Mouse (Mus musculus) embryonic stem cell, embryonic (primary cell): Measurements from ENCODE around the gene Gm11214.

Source experiments
- CTCF ChIA-PET, 4 experiments: fragments of 300-600 bp in 2 of 4; fragments of 350-600 bp in 2 of 4; sonication (Branson Sonifier 250); formaldehyde crosslinking; loops; one replicate each; lab custom pipeline; 2022; ENCODE audit warnings: inconsistent platforms in 2 of 4; lab: Charles Lee
- POLR2A ChIA-PET, 4 experiments: fragments of 300-600 bp in 2 of 4; fragments of 350-600 bp in 2 of 4; sonication (Branson Sonifier 250); formaldehyde crosslinking; loops; one replicate each; lab custom pipeline; 2022; ENCODE audit warnings: antibody characterized with exemption in 4 of 4, inconsistent platforms in 1 of 4; lab: Charles Lee

The Gm11214 gene

GRCm38 (mm10) chr4:63663279-63663678 lies at the start of gene Gm11214:
TSS of gene Gm11214 (minus strand) at chr4:63663379.
- ChIA-PET CTCF (no interaction called here), POLR2A (no interaction called here)

- ChIA-PET POLR2A (no interaction called here), CTCF (no interaction called here)
These were observed 48.7 kb upstream of the Gm11214 start for GRCm38 (mm10) chr4:63711886-63712285.

- CTCF ChIA-PET, result no interaction called here
- POLR2A ChIA-PET, result interaction anchor here in 1 of 4 experiments (0.6 to 0.7 kb wide), 2 partner anchors 81 to 90 kb away, joined by 4 to 5 read pairs; no protein-coding TSS in a partner anchor
These were observed 47.4 kb upstream of the Gm11214 start for GRCm38 (mm10) chr4:63710431-63711220.

- ChIA-PET POLR2A (interaction anchor here in 1 of 4 experiments (0.6 kb wide), 1 partner anchor 45 kb away, joined by 5 read pairs; no protein-coding TSS in a partner anchor), CTCF (no interaction called here)
These were observed 43.2 kb upstream of the Gm11214 start for GRCm38 (mm10) chr4:63706279-63706971.

- CTCF ChIA-PET, result interaction anchor here in 1 of 4 experiments (1.3 kb wide), 1 partner anchor 17 kb away, joined by 3 read pairs; no protein-coding TSS in a partner anchor
- POLR2A ChIA-PET, result interaction anchor here in 1 of 4 experiments (1.0 kb wide), 2 partner anchors 33 to 35 kb away, joined by 3 read pairs; no protein-coding TSS in a partner anchor
These were observed 41.1 kb upstream of the Gm11214 start for GRCm38 (mm10) chr4:63704232-63704631.

GRCm38 (mm10) chr4:63703686-63704085 lies 40.5 kb upstream of the Gm11214 start:
- ChIA-PET CTCF (interaction anchor here in 1 of 4 experiments (1.3 kb wide), 1 partner anchor 16 kb away, joined by 3 read pairs; no protein-coding TSS in a partner anchor), POLR2A (interaction anchor here in 1 of 4 experiments (1.0 kb wide), 2 partner anchors 33 to 35 kb away, joined by 3 read pairs; no protein-coding TSS in a partner anchor)

- ChIA-PET CTCF (interaction anchor here in 2 of 4 experiments (0.6 kb wide), 2 partner anchors 144 to 606 kb away, joined by 3 read pairs; no protein-coding TSS in a partner anchor), POLR2A (no interaction called here)
These were observed 39.0 kb upstream of the Gm11214 start for GRCm38 (mm10) chr4:63702006-63702704.

- ChIA-PET POLR2A (no interaction called here), CTCF (no interaction called here)
These were observed 36.6 kb upstream of the Gm11214 start for GRCm38 (mm10) chr4:63699749-63700148.

GRCm38 (mm10) chr4:63696921-63697320 lies 33.7 kb upstream of the Gm11214 start:
- ChIA-PET POLR2A (no interaction called here), CTCF (no interaction called here)

GRCm38 (mm10) chr4:63692351-63692750 lies 29.2 kb upstream of the Gm11214 start:
- CTCF ChIA-PET, result interaction anchor here in 1 of 4 experiments (0.6 kb wide), 2 partner anchors 9 to 62 kb away, joined by 4 read pairs; no protein-coding TSS in a partner anchor
- POLR2A ChIA-PET, result interaction anchor here in 1 of 4 experiments (0.7 kb wide), 1 partner anchor 25 kb away, joined by 7 read pairs; no protein-coding TSS in a partner anchor

GRCm38 (mm10) chr4:63687429-63687828 lies 24.2 kb upstream of the Gm11214 start:
- ChIA-PET CTCF (interaction anchor here in 2 of 4 experiments (0.6 to 1.3 kb wide), 3 partner anchors 16 to 319 kb away, joined by 3 to 5 read pairs (median 3); no protein-coding TSS in a partner anchor), POLR2A (no interaction called here)

GRCm38 (mm10) chr4:63686157-63686556 lies 23.0 kb upstream of the Gm11214 start:
- ChIA-PET CTCF (interaction anchor here in 2 of 4 experiments (0.7 to 1.3 kb wide), 6 partner anchors 70 to 318 kb away, joined by 3 to 5 read pairs (median 4); no protein-coding TSS in a partner anchor), POLR2A (interaction anchor here in 1 of 4 experiments (0.5 kb wide), 1 partner anchor 1279 kb away, joined by 4 read pairs; no protein-coding TSS in a partner anchor)

GRCm38 (mm10) chr4:63685253-63685525 lies 22.0 kb upstream of the Gm11214 start:
- CTCF ChIA-PET, result no interaction called here
- POLR2A ChIA-PET, result interaction anchor here in 2 of 4 experiments (0.6 kb wide), 2 partner anchors 23 to 114 kb away, joined by 3 to 4 read pairs; no protein-coding TSS in a partner anchor

- POLR2A ChIA-PET, result interaction anchor here in 2 of 4 experiments (0.6 kb wide), 2 partner anchors 23 to 114 kb away, joined by 3 to 4 read pairs; no protein-coding TSS in a partner anchor
- CTCF ChIA-PET, result no interaction called here
These were observed 21.5 kb upstream of the Gm11214 start for GRCm38 (mm10) chr4:63684412-63685252.

GRCm38 (mm10) chr4:63683716-63684115 lies 20.5 kb upstream of the Gm11214 start:
- POLR2A ChIA-PET, result no interaction called here

GRCm38 (mm10) chr4:63683056-63683455 lies 19.9 kb upstream of the Gm11214 start:
- POLR2A ChIA-PET, result no interaction called here
- CTCF ChIA-PET, result interaction anchor here in 1 of 4 experiments (0.6 kb wide), 1 partner anchor 9 kb away, joined by 4 read pairs; no protein-coding TSS in a partner anchor

More at GRCm38 (mm10) chr4:63683716-63684115, 20.5 kb upstream of the Gm11214 start:
- CTCF ChIA-PET, result interaction anchor here in 1 of 4 experiments (0.6 kb wide), 1 partner anchor 8 kb away, joined by 4 read pairs; no protein-coding TSS in a partner anchor

GRCm38 (mm10) chr4:63682441-63682840 lies 19.3 kb upstream of the Gm11214 start:
- ChIA-PET CTCF (no interaction called here), POLR2A (no interaction called here)

GRCm38 (mm10) chr4:63681557-63681956 lies 18.4 kb upstream of the Gm11214 start:
- ChIA-PET CTCF (no interaction called here), POLR2A (no interaction called here)
